Mouse (Mus musculus): ENCODE results near the gene Zic4. TPM values are rescaled to one million over a fixed set of nuclear protein-coding genes. Genes with fewer than 3 reads are reported as not detected.

Gene Zic4
- polyA plus RNA-seq, 1 experiment, result not detected

DNA sequence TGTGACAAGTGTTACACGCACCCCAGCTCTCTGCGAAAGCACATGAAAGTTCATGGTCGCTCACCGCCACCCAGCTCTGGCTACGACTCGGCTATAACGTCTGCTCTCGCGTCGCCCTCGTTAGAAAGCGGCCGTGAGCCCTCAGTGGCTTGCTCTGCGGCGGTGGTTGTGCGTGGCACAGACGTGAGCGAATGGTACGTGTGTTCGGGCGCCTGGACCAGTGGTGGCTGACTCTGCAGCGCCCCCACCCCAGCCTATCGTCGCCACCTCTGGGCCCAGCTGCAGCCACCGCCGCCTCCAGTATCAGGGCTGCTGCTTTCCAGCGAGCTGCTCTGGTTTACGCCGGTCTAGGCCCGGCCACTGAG, 21.9 kb downstream of the Zic4 start:
- H3K9ac ChIP-seq (ENCODE audit: low read depth, poor library complexity, severe bottlenecking), result no peak overlapping the region
- no peak for TF ChIP-seq POLR2A (IDR thresholded peaks at IDR 0.05; ENCODE audit: insufficient read depth, low read length)
- peak; percentile 17 for TF ChIP-seq CTCF (IDR thresholded peaks at IDR 0.05; ENCODE audit: low read depth, low read length)
- H3K27ac ChIP-seq (ENCODE audit: insufficient read depth, low read length), result no peak overlapping the region
- H3K4me3 ChIP-seq (ENCODE audit: low read depth, low read length), result peak overlapping the region; percentile 62
- peaks cover 32% of the 10 kb centered on the region for H3K27me3 ChIP-seq (ENCODE audit: control insufficient read depth, insufficient read depth, low read length, poor library complexity, severe bottlenecking)
- peaks cover 7% of the 10 kb centered on the region; the same call in 1 of the 2 replicates for H3K9me3 ChIP-seq (replicated peaks; ENCODE audit: control insufficient read depth, insufficient read depth, low read length, poor library complexity, severe bottlenecking)
- H3K4me1 ChIP-seq (ENCODE audit: control insufficient read depth, insufficient read depth, low read length), result peaks cover 1% of the 10 kb centered on the region
- no peaks in the 10 kb centered on the region for H3K36me3 ChIP-seq (ENCODE audit: control insufficient read depth, insufficient read depth, low read length, poor library complexity, severe bottlenecking)

DNA sequence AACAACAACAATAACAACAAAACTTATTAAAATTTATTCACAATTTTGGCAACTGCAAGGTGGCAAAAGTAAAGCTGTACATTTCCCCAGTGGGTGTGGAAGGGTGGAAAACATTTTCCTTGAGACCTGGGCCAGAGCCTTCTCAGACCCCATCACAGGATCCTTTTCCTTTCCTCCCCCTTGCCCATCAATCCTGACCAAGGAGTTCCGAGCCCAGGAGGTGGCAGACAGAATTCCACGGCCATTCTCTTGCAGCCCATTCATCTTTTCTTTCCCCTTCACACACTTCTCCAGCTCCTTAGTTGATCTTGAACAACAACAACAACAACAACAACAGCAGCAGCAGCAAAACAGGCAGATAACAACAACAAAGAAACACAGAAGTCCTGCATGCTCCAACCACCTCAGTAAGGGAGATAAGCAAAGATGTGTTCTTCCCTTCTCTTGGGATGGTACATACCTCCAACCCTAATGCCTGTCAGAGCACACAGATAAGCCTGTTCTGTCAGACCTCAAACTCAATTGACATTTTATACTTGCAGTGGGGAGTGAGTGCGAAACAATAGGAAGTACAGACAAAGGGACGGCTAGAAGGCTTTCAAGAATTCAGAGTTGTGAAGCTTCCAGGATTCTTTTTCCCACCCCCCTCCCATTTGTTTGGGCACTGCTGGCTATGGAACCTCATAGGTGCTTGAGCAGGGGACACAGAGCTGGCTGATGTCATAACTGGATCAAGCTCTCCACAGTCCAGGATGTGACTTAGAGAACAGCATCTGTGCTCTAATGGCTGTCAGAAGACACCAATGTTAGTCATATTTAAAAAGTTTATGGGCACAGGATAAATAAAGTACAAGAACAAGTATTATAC, 22.7 kb downstream of the Zic4 start:
- Histone ChIP-seq H3K9ac (ENCODE audit: low read depth, poor library complexity, severe bottlenecking) (no peak overlapping the region), H3K27me3 (ENCODE audit: control insufficient read depth, insufficient read depth, low read length, poor library complexity, severe bottlenecking) (peaks cover 27% of the 10 kb centered on the region), H3K36me3 (ENCODE audit: control insufficient read depth, insufficient read depth, low read length, poor library complexity, severe bottlenecking) (no peaks in the 10 kb centered on the region), H3K4me3 (ENCODE audit: low read depth, low read length) (no peak overlapping the region), H3K9me3 (replicated peaks; ENCODE audit: control insufficient read depth, insufficient read depth, low read length, poor library complexity, severe bottlenecking) (peaks cover 7% of the 10 kb centered on the region; the same call in 1 of the 2 replicates), H3K27ac (ENCODE audit: insufficient read depth, low read length) (no peak overlapping the region), H3K4me1 (ENCODE audit: control insufficient read depth, insufficient read depth, low read length) (peaks cover 1% of the 10 kb centered on the region)
- TF ChIP-seq EP300 (IDR thresholded peaks at IDR 0.05; ENCODE audit: insufficient read depth, low read depth, low read length) (no peak), CTCF (IDR thresholded peaks at IDR 0.05; ENCODE audit: low read depth, low read length) (no peak), POLR2A (IDR thresholded peaks at IDR 0.05; ENCODE audit: insufficient read depth, low read length) (no peak)

DNA sequence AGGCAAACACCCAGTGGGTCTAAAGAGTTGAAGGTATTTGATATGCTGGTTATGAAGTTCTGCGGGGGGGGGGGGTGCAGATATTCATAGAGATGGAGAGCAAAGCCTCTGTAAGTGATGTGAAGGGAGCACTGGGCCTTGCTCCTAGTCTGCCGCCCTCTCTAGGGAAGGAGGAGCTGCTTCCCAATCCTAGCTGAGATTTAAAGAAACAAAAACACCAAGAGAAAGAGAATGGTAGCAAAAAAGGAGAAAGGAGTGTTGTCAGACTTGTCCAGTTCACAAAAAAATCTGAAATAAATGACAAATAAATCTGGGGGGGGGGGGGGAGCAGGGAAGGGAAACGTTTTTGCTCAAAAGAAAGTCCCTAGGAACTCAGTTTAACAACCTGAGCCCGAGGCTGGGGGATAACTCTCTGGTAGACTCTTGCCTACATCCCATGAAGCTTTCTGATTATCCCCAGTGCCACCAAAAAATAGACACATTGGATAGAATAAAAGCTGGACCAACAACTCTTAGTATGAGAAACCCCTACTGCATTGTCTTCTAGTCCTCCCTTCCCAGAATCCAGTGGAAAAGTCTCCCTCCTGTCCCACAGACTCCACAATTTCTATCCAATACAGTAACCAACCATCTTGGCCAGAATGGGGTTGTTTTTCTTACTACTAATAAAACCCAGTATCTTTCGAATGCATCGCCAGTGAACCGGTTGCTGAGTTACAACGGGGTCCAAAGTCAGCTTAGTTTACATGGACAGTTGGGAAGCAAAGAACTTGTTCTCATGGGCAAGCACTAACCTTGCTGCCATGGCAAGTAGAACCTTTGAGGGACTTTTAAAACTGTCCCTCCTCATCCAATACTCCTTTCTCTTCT, 23.6 kb downstream of the Zic4 start:
- no peak for TF ChIP-seq CTCF (IDR thresholded peaks at IDR 0.05; ENCODE audit: low read depth, low read length)
- TF ChIP-seq POLR2A (IDR thresholded peaks at IDR 0.05; ENCODE audit: insufficient read depth, low read length), result no peak
- TF ChIP-seq EP300 (IDR thresholded peaks at IDR 0.05; ENCODE audit: insufficient read depth, low read depth, low read length), result no peak
- Histone ChIP-seq H3K36me3 (ENCODE audit: control insufficient read depth, insufficient read depth, low read length, poor library complexity, severe bottlenecking) (no peaks in the 10 kb centered on the region), H3K27ac (ENCODE audit: insufficient read depth, low read length) (no peak overlapping the region), H3K9ac (ENCODE audit: low read depth, poor library complexity, severe bottlenecking) (no peak overlapping the region), H3K9me3 (replicated peaks; ENCODE audit: control insufficient read depth, insufficient read depth, low read length, poor library complexity, severe bottlenecking) (peaks cover 7% of the 10 kb centered on the region; the same call in 1 of the 2 replicates), H3K4me1 (ENCODE audit: control insufficient read depth, insufficient read depth, low read length) (peaks cover 1% of the 10 kb centered on the region), H3K4me3 (ENCODE audit: low read depth, low read length) (no peak overlapping the region), H3K27me3 (ENCODE audit: control insufficient read depth, insufficient read depth, low read length, poor library complexity, severe bottlenecking) (peaks cover 19% of the 10 kb centered on the region)

DNA sequence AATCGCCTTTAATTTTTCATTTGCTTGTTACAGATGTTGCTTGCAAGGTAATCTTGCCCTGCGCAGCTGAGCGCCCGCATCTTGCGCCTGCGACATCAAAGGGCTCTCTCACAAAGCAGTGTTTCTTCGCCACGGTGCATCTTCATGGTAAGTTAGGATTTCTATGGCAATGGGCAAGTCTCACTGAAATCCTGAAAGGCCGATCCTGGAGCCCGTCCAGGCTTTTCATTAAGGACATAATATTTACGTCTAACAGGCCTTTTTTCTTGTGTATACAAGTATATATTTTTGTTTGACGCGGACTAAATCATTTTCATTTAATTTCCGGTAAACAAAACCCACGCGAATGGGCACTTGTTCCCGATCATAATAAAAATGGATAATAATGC, 24.3 kb downstream of the Zic4 start:
- H3K27me3 ChIP-seq (ENCODE audit: control insufficient read depth, insufficient read depth, low read length, poor library complexity, severe bottlenecking), result peaks cover 20% of the 10 kb centered on the region
- no peak for TF ChIP-seq EP300 (IDR thresholded peaks at IDR 0.05; ENCODE audit: insufficient read depth, low read depth, low read length)
- TF ChIP-seq CTCF (IDR thresholded peaks at IDR 0.05; ENCODE audit: low read depth, low read length), result no peak
- no peak for TF ChIP-seq POLR2A (IDR thresholded peaks at IDR 0.05; ENCODE audit: insufficient read depth, low read length)
- H3K4me1 ChIP-seq (ENCODE audit: control insufficient read depth, insufficient read depth, low read length), result peaks cover 1% of the 10 kb centered on the region
- H3K27ac ChIP-seq (ENCODE audit: insufficient read depth, low read length), result no peak overlapping the region
- H3K9ac ChIP-seq (ENCODE audit: low read depth, poor library complexity, severe bottlenecking), result no peak overlapping the region
- H3K36me3 ChIP-seq (ENCODE audit: control insufficient read depth, insufficient read depth, low read length, poor library complexity, severe bottlenecking), result no peaks in the 10 kb centered on the region
- H3K4me3 ChIP-seq (ENCODE audit: low read depth, low read length), result no peak overlapping the region
- H3K9me3 ChIP-seq (replicated peaks; ENCODE audit: control insufficient read depth, insufficient read depth, low read length, poor library complexity, severe bottlenecking), result peaks cover 7% of the 10 kb centered on the region; the same call in 1 of the 2 replicates

DNA sequence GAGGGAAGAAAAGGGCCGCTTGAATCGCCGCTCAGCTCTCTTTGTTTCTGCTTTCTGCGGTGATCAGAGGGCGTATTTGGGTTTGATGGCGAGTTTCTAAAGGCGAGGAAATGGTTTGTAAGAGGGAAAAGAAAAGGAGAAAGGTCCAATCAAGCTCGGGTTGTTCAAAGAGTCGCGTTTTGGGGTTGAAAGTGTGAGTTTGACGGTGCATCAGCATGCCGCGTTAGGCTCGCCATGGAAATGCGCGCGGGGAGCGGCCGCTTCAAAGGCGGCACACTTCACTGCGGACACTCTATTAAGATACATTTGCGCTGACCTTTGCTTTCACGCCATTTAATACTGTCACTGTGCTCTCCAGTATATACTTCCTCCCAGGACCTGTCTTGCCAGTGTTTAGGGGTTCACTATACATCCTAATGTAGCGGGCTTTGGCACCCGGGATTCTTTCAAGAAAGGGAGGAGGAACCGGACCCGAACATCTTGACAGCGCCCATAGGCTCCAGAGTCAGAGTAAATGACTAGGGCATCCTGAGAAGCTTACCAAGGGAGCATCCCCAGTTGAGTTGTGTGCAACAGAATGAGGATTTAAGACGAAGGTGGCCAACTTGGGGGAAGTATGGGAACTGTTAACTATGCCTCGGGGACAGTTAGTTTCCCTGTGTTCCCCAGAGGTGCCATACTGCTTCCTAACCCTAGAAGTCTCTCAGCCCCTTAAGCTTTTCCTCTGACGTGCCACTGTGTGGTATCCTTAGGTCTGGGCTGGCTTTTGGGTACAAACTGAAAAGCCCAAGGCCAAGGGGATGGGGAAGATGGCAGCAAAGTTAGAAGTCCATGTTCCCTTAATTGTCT, 24.9 kb downstream of the Zic4 start:
- H3K9ac ChIP-seq (ENCODE audit: low read depth, poor library complexity, severe bottlenecking), result no peak overlapping the region
- peaks cover 7% of the 10 kb centered on the region; the same call in 1 of the 2 replicates for H3K9me3 ChIP-seq (replicated peaks; ENCODE audit: control insufficient read depth, insufficient read depth, low read length, poor library complexity, severe bottlenecking)
- H3K36me3 ChIP-seq (ENCODE audit: control insufficient read depth, insufficient read depth, low read length, poor library complexity, severe bottlenecking), result no peaks in the 10 kb centered on the region
- H3K27ac ChIP-seq (ENCODE audit: insufficient read depth, low read length), result no peak overlapping the region
- TF ChIP-seq EP300 (IDR thresholded peaks at IDR 0.05; ENCODE audit: insufficient read depth, low read depth, low read length), result no peak
- no peak for TF ChIP-seq CTCF (IDR thresholded peaks at IDR 0.05; ENCODE audit: low read depth, low read length)
- no peak for TF ChIP-seq POLR2A (IDR thresholded peaks at IDR 0.05; ENCODE audit: insufficient read depth, low read length)
- peaks cover 1% of the 10 kb centered on the region for H3K4me1 ChIP-seq (ENCODE audit: control insufficient read depth, insufficient read depth, low read length)
- H3K27me3 ChIP-seq (ENCODE audit: control insufficient read depth, insufficient read depth, low read length, poor library complexity, severe bottlenecking), result peaks cover 20% of the 10 kb centered on the region
- no peak overlapping the region for H3K4me3 ChIP-seq (ENCODE audit: low read depth, low read length)
